Mouse (Mus musculus) thymus, adult 2 months (tissue): ENCODE data around the gene Fhit.

ENCODE experiments used
- CTCF ChIP-seq: fragments of 200-500 bp; IDR thresholded peaks from 2 replicates; pipeline ENCODE4 v1.5.1; 2012; ENCODE audit warnings: mild to moderate bottlenecking, control low read depth, low read length, moderate library complexity, borderline replicate concordance; ENCODE audit not compliant: control insufficient read depth, poor library complexity, insufficient read depth; ENCODE audit errors: extremely low read depth
- POLR2A ChIP-seq: fragments of 200-500 bp; IDR thresholded peaks from 2 replicates; pipeline ENCODE4 v1.6.1; 2012; ENCODE audit warnings: mild to moderate bottlenecking, low read length, control low read depth, moderate library complexity; ENCODE audit not compliant: control insufficient read depth, poor library complexity, insufficient read depth; ENCODE audit errors: extremely low read depth

DNA sequence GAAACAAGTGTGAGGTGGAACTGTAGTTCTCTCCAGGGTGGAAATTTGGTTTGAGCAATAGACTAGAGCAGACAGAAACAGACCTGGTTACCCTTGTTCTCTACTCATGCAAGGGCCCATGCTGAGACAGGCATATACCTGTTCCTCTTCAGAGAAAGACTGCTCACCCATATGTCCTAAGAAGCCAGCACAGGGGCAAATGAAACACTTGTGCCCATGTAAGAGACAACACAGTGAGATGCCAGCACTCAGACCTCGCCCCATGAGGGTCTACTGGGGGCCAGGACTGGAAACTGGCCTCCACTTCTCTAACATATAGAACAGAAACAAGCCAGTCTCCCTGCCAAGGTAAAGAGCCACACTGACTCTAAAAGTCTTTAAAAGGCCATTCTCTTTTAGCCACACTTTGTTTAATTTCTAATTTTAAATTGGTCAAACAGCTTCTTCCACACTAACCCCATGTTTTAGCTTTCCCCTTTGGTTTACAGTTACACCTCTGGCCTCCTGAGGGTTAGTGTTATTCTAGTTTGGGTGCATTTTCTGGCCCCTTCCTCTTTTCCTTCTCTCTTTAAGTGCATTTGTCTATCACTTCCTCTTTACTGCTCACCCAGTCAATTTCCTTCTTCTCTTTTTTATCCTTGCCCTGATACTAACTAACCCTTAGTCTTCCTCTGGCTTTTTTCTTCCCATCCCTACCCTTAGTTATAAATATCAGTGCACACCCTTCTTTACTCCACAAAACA, 722.7 kb downstream of the Fhit start:
- no peak for TF ChIP-seq POLR2A
- no peak for TF ChIP-seq CTCF
